Mouse (Mus musculus) forebrain, postnatal 0 days (tissue): ENCODE results near the gene Daam1. TPM values are rescaled to one million over a fixed set of nuclear protein-coding genes. Genes with fewer than 3 reads are reported as not detected.

Experiments used
- ATAC-seq: fragments of 200-750 bp; cut with Nextera tagmentation; 2 replicates; pipeline ENCODE4 v1.8.0; 2017; ENCODE audit warnings: mild to moderate bottlenecking, moderate library complexity
- DNase-seq: peaks from one replicate; pipeline ENCODE4 v3.0.0-alpha.2; 2015
- H3K27ac ChIP-seq: fragments of 300-500 bp; sonication (generic); 2 replicates; pipeline ENCODE4 v1.5.1; 2014; ENCODE audit warnings: low read depth, mild to moderate bottlenecking, antibody characterized with exemption, low read length, moderate library complexity, mixed read lengths
- H3K27me3 ChIP-seq: fragments of 300-500 bp; sonication (generic); 2 replicates; pipeline ENCODE4 v1.6.1; 2014; ENCODE audit warnings: mild to moderate bottlenecking, low read length, mixed read lengths; ENCODE audit not compliant: insufficient read depth
- H3K36me3 ChIP-seq: fragments of 300-500 bp; sonication (generic); 2 replicates; pipeline ENCODE4 v1.6.1; 2014; ENCODE audit warnings: mild to moderate bottlenecking, moderate library complexity; ENCODE audit not compliant: insufficient read depth
- H3K4me1 ChIP-seq: fragments of 300-500 bp; sonication (generic); 2 replicates; pipeline ENCODE4 v1.6.1; 2014; ENCODE audit warnings: antibody characterized with exemption; ENCODE audit not compliant: insufficient read depth
- H3K4me2 ChIP-seq: fragments of 300-500 bp; sonication (generic); 2 replicates; pipeline ENCODE4 v1.6.1; 2014; ENCODE audit warnings: low read depth, mild to moderate bottlenecking, moderate library complexity
- H3K4me3 ChIP-seq: fragments of 300-500 bp; sonication (generic); 2 replicates; pipeline ENCODE4 v1.5.1; 2014; ENCODE audit warnings: low read depth, low read length, mixed read lengths
- H3K9ac ChIP-seq: fragments of 300-500 bp; sonication (generic); 2 replicates; pipeline ENCODE4 v1.6.1; 2014; ENCODE audit warnings: mild to moderate bottlenecking
- H3K9me3 ChIP-seq: fragments of 300-500 bp; sonication (generic); 2 replicates; pipeline ENCODE4 v1.6.1; 2016; ENCODE audit warnings: low read length
- CTCF ChIP-seq: sonication (generic); IDR thresholded peaks from 2 replicates; pipeline ENCODE4 v1.5.1; 2016; ENCODE audit warnings: antibody characterized with exemption, control low read depth, low read depth
- WGBS: fragments of 180-500 bp; shearing (Covaris S2); extraction: QIAGEN DNeasy Blood & Tissue Kit; methylation state at CpG from one replicate; pipeline ENCODE4 v1.1.7; 2014; 5-methylcytosine and 5-hydroxymethylcytosine counted together
- polyA plus RNA-seq: library from polyadenylated mRNA; unstranded; fragments of >200 nt; fragmentation: Nextera tagmentation; extraction: Ambion mirVana; gene quantifications from 2 replicates; pipeline ENCODE4 v1.2.1, GENCODE M21; 2015
- total RNA-seq: library from RNA; depleted of rRNA; stranded (reverse); fragments of >200 nt; gene quantifications from 2 replicates; pipeline ENCODE4 v1.2.3, GENCODE M21; 2014

The Daam1 gene
- total and polyA plus RNA-seq, 2 experiments from 2014 or later: 25.2 to 93.6 TPM

- Histone ChIP-seq H3K4me1 (peaks cover 8% of the 10 kb centered on the region; the same call in 1 of the 2 replicates), H3K27me3 (no peaks in the 10 kb centered on the region), H3K27ac (peak overlapping the region; percentile 15; the same call in 1 of the 2 replicates), H3K4me3 (no peak overlapping the region), H3K36me3 (peaks cover 41% of the 10 kb centered on the region; the same call in 1 of the 2 replicates), H3K9ac (no peak overlapping the region), H3K4me2 (no peak overlapping the region), H3K9me3 (no peaks in the 10 kb centered on the region)
- ATAC-seq (no peak), DNase-seq (peak; percentile 27)
- TF ChIP-seq CTCF: no peak
- WGBS: 67% methylated on average over 9 of the region's 9 CpGs
Measured at GRCm38 (mm10) chr12:71970791-71971654, 140.1 kb downstream of the Daam1 start.

DNA sequence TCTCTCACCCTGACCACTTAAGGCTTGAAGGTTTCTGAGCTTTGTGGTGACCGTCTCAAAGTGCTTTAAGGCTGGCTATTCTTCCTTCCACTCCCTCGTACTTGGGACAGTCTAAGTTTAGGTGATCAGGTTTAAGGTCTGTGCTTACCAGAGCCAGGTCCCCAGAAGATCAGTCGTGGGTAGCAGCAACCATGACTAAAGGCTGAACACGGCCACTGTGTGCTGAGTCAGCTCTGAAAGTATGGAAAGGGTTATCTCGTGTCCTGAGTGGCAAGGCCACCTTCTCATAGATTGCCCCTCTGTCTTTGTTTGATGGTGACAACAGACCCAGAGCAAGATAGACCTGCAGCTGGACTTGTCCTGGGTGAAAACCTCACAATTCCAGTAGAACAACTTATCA lies 141.2 kb downstream of the Daam1 start:
- no peaks in the 10 kb centered on the region for H3K9me3 ChIP-seq
- H3K36me3 ChIP-seq: peaks cover 46% of the 10 kb centered on the region
- no peak for DNase-seq
- ATAC-seq: no peak
- H3K4me1 ChIP-seq: peaks cover 9% of the 10 kb centered on the region; the same call in 1 of the 2 replicates
- TF ChIP-seq CTCF: no peak
- H3K27me3 ChIP-seq: no peaks in the 10 kb centered on the region
- 86% methylated on average over 5 of the region's 5 CpGs for WGBS
- H3K4me2 ChIP-seq: no peak overlapping the region
- H3K27ac ChIP-seq: no peak overlapping the region; the same call in 1 of the 2 replicates
- H3K4me3 ChIP-seq: no peak overlapping the region
- H3K9ac ChIP-seq: no peak overlapping the region

- peaks cover 50% of the 10 kb centered on the region for H3K36me3 ChIP-seq
- no peak overlapping the region for H3K4me2 ChIP-seq
- H3K27ac ChIP-seq: peak overlapping the region; percentile 50; the same call in 1 of the 2 replicates
- no peaks in the 10 kb centered on the region for H3K9me3 ChIP-seq
- DNase-seq (no peak), ATAC-seq (no peak)
- H3K4me3 ChIP-seq: no peak overlapping the region
- no peak for TF ChIP-seq CTCF
- no peak overlapping the region for H3K9ac ChIP-seq
- peaks cover 9% of the 10 kb centered on the region; the same call in 1 of the 2 replicates for H3K4me1 ChIP-seq
- 81% methylated on average over 12 of the region's 12 CpGs for WGBS
- no peaks in the 10 kb centered on the region for H3K27me3 ChIP-seq
Measured at GRCm38 (mm10) chr12:71972619-71973266, 141.9 kb downstream of the Daam1 start.

DNA sequence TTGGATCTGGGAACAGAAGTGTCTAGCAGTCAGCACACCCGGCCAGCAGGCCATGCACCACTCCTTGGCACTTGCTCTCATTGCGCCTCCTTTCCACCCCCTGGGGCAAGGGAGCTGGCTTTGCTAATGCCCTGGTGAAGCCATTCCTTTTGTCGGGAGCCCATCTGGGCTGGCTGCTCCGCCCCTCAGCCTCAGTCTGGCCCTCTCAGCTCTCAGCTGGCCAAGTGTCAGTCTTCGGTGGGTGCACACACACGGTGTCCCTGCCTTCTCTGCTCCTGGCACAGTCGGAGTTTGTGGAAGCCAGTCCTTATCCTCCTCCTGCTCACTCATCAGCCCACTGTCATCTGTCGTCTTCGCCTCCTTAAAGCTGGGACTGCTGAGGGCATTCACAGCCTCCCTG lies 142.7 kb downstream of the Daam1 start:
- no peak overlapping the region for H3K4me3 ChIP-seq
- ATAC-seq (peak; percentile 68), DNase-seq (peak; percentile 44)
- H3K9me3 ChIP-seq: no peaks in the 10 kb centered on the region
- H3K36me3 ChIP-seq: peaks cover 48% of the 10 kb centered on the region
- H3K9ac ChIP-seq: no peak overlapping the region
- no peak overlapping the region for H3K4me2 ChIP-seq
- H3K4me1 ChIP-seq: peaks cover 9% of the 10 kb centered on the region
- 38% methylated on average over 9 of the region's 9 CpGs for WGBS
- peak overlapping the region; percentile 50 for H3K27ac ChIP-seq
- no peak for TF ChIP-seq CTCF
- no peaks in the 10 kb centered on the region for H3K27me3 ChIP-seq

GRCm38 (mm10) chr12:71975626-71976025 lies 144.7 kb downstream of the Daam1 start:
- Histone ChIP-seq H3K36me3 (peaks cover 54% of the 10 kb centered on the region), H3K9me3 (no peaks in the 10 kb centered on the region), H3K27ac (peak overlapping the region; percentile 62; the same call in 1 of the 2 replicates), H3K4me3 (no peak overlapping the region), H3K27me3 (no peaks in the 10 kb centered on the region), H3K4me2 (no peak overlapping the region), H3K4me1 (peaks cover 16% of the 10 kb centered on the region), H3K9ac (no peak overlapping the region)
- WGBS: 19% methylated on average over 1 of the region's 1 CpGs
- TF ChIP-seq CTCF: no peak
- DNase-seq (no peak), ATAC-seq (no peak)

- whole genome bisulfite sequencing: 18% methylated on average over 7 of the region's 7 CpGs
- H3K4me3 ChIP-seq: no peak overlapping the region
- H3K4me2 ChIP-seq: no peak overlapping the region
- no peak overlapping the region for H3K9ac ChIP-seq
- no peaks in the 10 kb centered on the region for H3K9me3 ChIP-seq
- DNase-seq (peak; percentile 45), ATAC-seq (peak; percentile 34)
- H3K36me3 ChIP-seq: peaks cover 49% of the 10 kb centered on the region
- H3K27me3 ChIP-seq: no peaks in the 10 kb centered on the region
- H3K4me1 ChIP-seq: peaks cover 21% of the 10 kb centered on the region
- no peak for TF ChIP-seq CTCF
- H3K27ac ChIP-seq: peak overlapping the region; percentile 62; the same call in 1 of the 2 replicates
Measured at GRCm38 (mm10) chr12:71976361-71976960, 145.6 kb downstream of the Daam1 start.

GRCm38 (mm10) chr12:71977364-71977763 lies 146.5 kb downstream of the Daam1 start:
- Histone ChIP-seq H3K9ac (no peak overlapping the region), H3K9me3 (no peaks in the 10 kb centered on the region), H3K4me1 (peaks cover 24% of the 10 kb centered on the region), H3K27me3 (no peaks in the 10 kb centered on the region), H3K27ac (no peak overlapping the region), H3K4me2 (no peak overlapping the region), H3K4me3 (no peak overlapping the region), H3K36me3 (peaks cover 42% of the 10 kb centered on the region)
- DNase-seq (no peak), ATAC-seq (no peak)
- no peak for TF ChIP-seq CTCF
- 91% methylated on average over 7 of the region's 7 CpGs for WGBS
